Mouse (Mus musculus) heart, adult 2 months (tissue): Measurements from ENCODE around the gene Itgb3bp.

Source experiments
- CTCF ChIP-seq: fragments of 200-600 bp; IDR thresholded peaks from 2 replicates; pipeline ENCODE4 v1.8.1; 2022; ENCODE audit warnings: antibody characterized with exemption, mild to moderate bottlenecking, moderate library complexity
- POLR2A ChIP-seq: fragments of 200-500 bp; IDR thresholded peaks from 2 replicates; pipeline ENCODE4 v1.6.1; 2011; ENCODE audit warnings: mild to moderate bottlenecking, low read depth, low read length, control low read depth; ENCODE audit not compliant: insufficient read depth

GRCm38 (mm10) chr4:99828739-99829093 lies 100.9 kb downstream of the Itgb3bp start:
- TF ChIP-seq CTCF (no peak), POLR2A (no peak)
